Mouse (Mus musculus): ENCODE measurements around the gene Mfap1b. TPM values are rescaled to one million over a fixed set of nuclear protein-coding genes. Genes with fewer than 3 reads are reported as not detected.
"Not testable (repeated sequence)": the region's sequence is repeated elsewhere in the genome, so short reads cannot be mapped to it uniquely, and the experiment has no call there.

Mfap1b gene
- total RNA-seq (2021): 10 to 100 TPM; 39.9 to 40.9 TPM

GRCm38 (mm10) chr2:121473301-121474179 lies at the start of gene Mfap1b:
TSS of gene Mfap1b (minus strand) at chr2:121474067.
- intact Hi-C loops (cut with DNase I): loop anchor here (1.0 to 5.0 kb wide), 2 partner anchors 24 to 34 kb away; partner anchors contain the start of genes Mfap1a, Serf2 and Wdr76
- DNase-seq (ENCODE audit: low spot score in 2 of 2): peak; percentile 85 to 93

DNA sequence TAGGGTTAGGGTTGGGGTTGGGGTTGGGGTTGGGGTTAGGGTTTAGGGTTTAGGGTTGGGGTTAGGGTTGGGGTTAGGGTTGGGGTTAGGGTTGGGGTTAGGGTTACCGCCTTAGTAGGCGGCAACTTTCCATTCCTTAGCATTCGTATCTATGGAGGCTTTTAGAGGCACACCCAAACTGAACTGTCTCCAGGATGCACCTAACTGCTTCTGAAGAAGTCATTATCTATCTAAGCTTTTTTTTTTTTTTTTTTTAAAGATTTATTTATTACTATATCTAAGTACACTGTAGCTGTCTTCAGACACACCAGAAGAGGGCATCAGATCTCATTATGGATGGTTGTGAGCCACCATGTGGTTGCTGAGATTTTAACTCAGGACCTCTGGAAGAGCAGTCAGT lies 49.0 kb upstream of the Mfap1b start:
- DNase-seq (ENCODE audit: low spot score in 2 of 2); intact Hi-C loops (cut with DNase I): not testable (repeated sequence)

GRCm38 (mm10) chr2:121522006-121522405 lies 48.1 kb upstream of the Mfap1b start:
- peak in 1 of 2 experiments; percentile 83 for DNase-seq (ENCODE audit: low spot score in 2 of 2)
- intact Hi-C loops (cut with DNase I): no loop called here

GRCm38 (mm10) chr2:121518711-121519110 lies 44.8 kb upstream of the Mfap1b start:
- intact Hi-C loops (cut with DNase I); DNase-seq (ENCODE audit: low spot score in 2 of 2): not testable (repeated sequence)

DNA sequence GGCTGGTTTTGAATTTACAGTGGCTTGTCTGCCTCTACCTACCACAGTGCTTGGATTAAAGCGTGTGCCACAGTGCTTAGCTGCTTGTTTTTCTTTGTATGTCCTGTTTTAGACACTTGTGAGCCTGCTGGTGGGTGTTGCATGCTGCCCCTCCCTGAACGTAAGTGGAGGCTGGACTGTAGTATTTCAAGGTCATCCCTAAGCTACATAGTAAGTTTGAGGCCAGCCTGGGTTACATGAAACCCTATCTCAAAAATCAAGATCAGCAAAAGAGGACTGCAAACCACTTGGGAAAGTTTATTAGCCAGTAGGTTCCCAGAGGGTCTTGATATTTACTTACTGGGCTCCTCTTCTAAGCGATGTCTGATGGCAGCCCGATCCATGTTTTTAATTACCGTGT lies 44.2 kb upstream of the Mfap1b start:
- DNase-seq (ENCODE audit: low spot score in 2 of 2): no peak
- intact Hi-C loops (cut with DNase I): no loop called here

GRCm38 (mm10) chr2:121514211-121514610 lies 40.3 kb upstream of the Mfap1b start:
- DNase-seq (ENCODE audit: low spot score in 2 of 2): no peak
- intact Hi-C loops (cut with DNase I): no loop called here

DNA sequence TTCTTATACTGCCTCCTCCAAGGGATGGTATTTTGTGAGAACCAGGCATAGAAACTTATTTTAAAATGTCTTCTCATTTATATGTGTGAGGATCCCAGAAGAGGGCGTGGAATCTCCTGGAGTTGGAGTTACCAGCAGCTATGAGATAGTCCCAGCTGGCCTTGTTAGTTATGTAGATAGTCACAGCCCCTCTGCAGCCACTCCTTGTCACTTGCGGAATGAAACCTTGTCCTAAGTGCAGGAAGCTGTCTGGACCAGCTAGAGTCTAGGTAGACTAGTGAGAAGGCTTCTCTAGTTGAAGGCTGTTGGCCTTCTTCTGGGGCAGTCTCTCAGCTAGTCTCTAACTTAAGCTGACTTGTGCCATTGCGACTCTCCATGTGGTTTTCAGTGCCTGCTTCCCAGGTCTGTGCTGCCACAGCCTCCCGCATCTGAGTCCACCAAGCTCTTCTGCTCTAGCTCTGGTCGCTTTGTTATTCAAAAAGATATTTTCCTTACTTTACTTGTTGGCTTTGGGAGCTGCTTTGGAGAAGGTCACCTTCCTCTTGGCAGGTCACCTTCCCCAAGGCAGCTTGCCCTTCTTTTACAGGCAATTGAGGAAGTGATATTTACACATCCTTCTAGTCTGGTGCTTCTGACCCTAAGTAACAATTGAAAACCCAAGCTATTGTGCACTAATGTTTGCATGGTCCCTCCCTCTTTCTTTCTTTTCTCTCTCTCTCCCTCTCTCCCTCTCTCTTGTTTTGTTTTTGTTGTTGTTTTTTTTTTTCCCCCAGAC lies 39.3 kb upstream of the Mfap1b start:
- intact Hi-C loops (cut with DNase I); DNase-seq (ENCODE audit: low spot score in 2 of 2): not testable (repeated sequence)

- intact Hi-C loops (cut with DNase I): no loop called here
- no peak for DNase-seq (ENCODE audit: low spot score in 2 of 2)
Observed at GRCm38 (mm10) chr2:121511401-121511800, 37.5 kb upstream of the Mfap1b start.

DNA sequence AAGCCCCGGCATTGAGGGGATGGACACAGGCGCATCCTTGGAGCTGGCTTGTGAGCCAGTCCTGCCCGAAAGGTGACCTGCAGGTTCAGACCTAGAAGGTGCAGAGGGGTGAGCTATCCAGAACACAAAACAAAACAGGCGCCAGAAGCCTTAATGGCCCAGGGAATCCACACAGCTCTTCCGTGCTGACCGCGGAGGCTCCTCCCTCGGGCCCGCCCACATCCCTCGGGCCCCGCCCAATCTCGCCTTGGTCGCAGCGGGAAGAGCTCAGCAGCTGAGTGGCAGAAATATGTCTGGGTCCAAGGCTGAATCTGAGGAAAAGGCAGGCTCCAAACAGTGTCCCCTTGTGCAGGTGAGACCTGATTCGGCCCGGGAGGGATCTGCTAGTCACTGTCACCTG lies 35.7 kb upstream of the Mfap1b start:
- intact Hi-C loops (cut with DNase I): loop anchor here (5.0 kb wide), 1 partner anchor 37 kb away; the partner anchor contains the start of gene Mfap1b
- DNase-seq (ENCODE audit: low spot score in 2 of 2): peak; percentile 30 to 55

GRCm38 (mm10) chr2:121507951-121508330 lies 34.1 kb upstream of the Mfap1b start:
- intact Hi-C loops (cut with DNase I): loop anchor here (5.0 kb wide), 1 partner anchor 36 kb away; the partner anchor contains the start of gene Mfap1b
- no peak for DNase-seq (ENCODE audit: low spot score in 2 of 2)

GRCm38 (mm10) chr2:121507173-121507950 lies 33.5 kb upstream of the Mfap1b start:
- intact Hi-C loops (cut with DNase I): loop anchor here (5.0 kb wide), 1 partner anchor 35 kb away; the partner anchor contains the start of gene Mfap1b
- no peak for DNase-seq (ENCODE audit: low spot score in 2 of 2)

DNA sequence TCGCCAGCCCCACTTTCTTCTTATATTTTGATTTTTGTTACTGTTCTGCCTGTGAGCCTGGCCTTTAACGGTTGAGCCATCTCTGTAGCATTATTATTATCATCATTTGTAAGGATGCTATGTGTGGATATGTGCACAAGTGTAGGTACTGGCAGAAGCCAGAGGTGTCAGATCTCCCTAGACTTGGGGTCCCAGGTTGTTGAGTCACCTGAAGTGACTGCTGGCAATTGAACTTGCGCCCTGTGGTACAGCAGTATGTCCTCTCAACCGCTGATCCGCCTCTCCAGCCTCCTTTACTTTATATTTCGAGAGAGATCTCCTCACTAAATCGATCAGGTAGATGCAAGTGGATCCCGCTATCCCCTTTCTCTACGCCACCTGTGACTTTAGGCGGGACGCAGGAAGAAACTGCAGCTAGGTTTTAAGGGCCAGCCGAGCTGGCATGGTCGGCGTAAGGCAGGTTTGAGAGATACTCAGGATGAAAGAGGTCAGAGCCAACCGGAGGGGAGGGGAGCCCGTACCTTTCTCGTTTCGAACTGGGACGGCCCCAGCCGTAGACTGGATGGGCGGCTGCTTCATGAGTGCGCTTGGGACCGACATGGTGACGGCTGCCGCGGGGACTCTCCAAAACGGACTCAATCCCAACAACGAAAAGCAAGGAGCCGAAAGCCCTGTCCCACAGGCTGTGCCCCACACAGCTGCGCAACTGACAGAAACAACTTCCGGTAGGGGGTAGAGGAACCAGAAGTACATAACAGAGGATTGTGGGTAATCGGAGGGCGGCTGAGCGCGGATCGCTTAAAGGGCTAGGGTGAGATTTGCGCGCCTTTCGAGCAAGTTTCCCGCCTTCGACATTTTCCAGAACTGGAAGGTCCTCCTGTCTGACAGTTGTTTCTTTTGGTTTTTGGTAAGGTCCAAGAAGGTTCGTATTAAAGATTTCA lies 32.3 kb upstream of the Mfap1b start, which contains the start of the genes Mfap1a and Wdr76:
Gene Mfap1a (minus strand): TSS at position 724 of the 941 bp plus-strand sequence.
Gene Wdr76 (plus strand): TSS at position 782 of the 941 bp plus-strand sequence.
- DNase-seq (ENCODE audit: low spot score in 2 of 2): peak; percentile 83 to 93
- intact Hi-C loops (cut with DNase I): loop anchor here (5.0 kb wide), 1 partner anchor 34 kb away; the partner anchor contains the start of gene Mfap1b

GRCm38 (mm10) chr2:121501550-121501949 lies 27.7 kb upstream of the Mfap1b start:
- intact Hi-C loops (cut with DNase I); DNase-seq (ENCODE audit: low spot score in 2 of 2): not testable (repeated sequence)

DNA sequence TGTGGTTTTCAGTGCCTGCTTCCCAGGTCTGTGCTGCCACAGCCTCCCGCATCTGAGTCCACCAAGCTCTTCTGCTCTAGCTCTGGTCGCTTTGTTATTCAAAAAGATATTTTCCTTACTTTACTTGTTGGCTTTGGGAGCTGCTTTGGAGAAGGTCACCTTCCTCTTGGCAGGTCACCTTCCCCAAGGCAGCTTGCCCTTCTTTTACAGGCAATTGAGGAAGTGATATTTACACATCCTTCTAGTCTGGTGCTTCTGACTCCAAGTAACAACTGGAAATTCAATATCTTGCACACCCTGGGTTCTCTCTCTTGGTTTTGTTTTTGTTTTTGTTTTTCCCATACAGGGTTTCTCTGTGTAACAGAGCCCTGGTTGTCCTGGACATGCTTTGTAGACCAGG lies 10.5 kb upstream of the Mfap1b start:
- DNase-seq (ENCODE audit: low spot score in 2 of 2); intact Hi-C loops (cut with DNase I): not testable (repeated sequence)

- DNase-seq (ENCODE audit: low spot score in 2 of 2): no peak
Observed at GRCm38 (mm10) chr2:121483576-121483975, 9.7 kb upstream of the Mfap1b start.

GRCm38 (mm10) chr2:121480916-121481315 lies 7.0 kb upstream of the Mfap1b start:
- intact Hi-C loops (cut with DNase I); DNase-seq (ENCODE audit: low spot score in 2 of 2): not testable (repeated sequence)

More at GRCm38 (mm10) chr2:121483576-121483975, 9.7 kb upstream of the Mfap1b start:
- intact Hi-C loops (cut with DNase I): no loop called here

- DNase-seq (ENCODE audit: low spot score in 2 of 2): no peak
- intact Hi-C loops (cut with DNase I): no loop called here
Observed at GRCm38 (mm10) chr2:121480498-121480897, 6.6 kb upstream of the Mfap1b start.

All from left cerebral cortex, postnatal 25 days (tissue).